Mouse (Mus musculus): ENCODE data around the gene Nags. TPM values are rescaled to one million over a fixed set of nuclear protein-coding genes. Genes with fewer than 3 reads are reported as not detected.

Nags gene
- polyA plus RNA-seq, 1 experiment = 87.7 TPM

- TF ChIP-seq POLR2A (IDR thresholded peaks at IDR 0.05; ENCODE audit: low read depth, low read length) = no peak
- TF ChIP-seq CTCF (IDR thresholded peaks at IDR 0.05; ENCODE audit: extremely low read depth, insufficient read length, insufficient replicate concordance, low read depth, low read length) = no peak
- no peaks in the 10 kb centered on the region for H3K36me3 ChIP-seq (ENCODE audit: control insufficient read depth, insufficient read depth, low read length)
- 3% methylated on average over 21 of the region's 21 CpGs for WGBS
- H3K4me1 ChIP-seq (ENCODE audit: control insufficient read depth, insufficient read depth, insufficient read length, low read length) = 0 out of 2 replicates have a peak, but pooled peaks cover 2% of the 10 kb centered on the region
- H3K27me3 ChIP-seq (ENCODE audit: control insufficient read depth, insufficient read depth, low read length) = peaks cover 30% of the 10 kb centered on the region
- no peak overlapping the region for H3K4me3 ChIP-seq (ENCODE audit: low read depth, low read length)
- H3K27ac ChIP-seq (ENCODE audit: insufficient read depth, low read depth, low read length) = no peak overlapping the region
These were observed 38.4 kb upstream of the Nags start for GRCm38 (mm10) chr11:102106911-102107310.

GRCm38 (mm10) chr11:102107732-102108131 is 37.6 kb upstream of the Nags start, which contains the start of gene Pyy:
Gene Pyy, minus strand, starts transcription at chr11:102107832.
- H3K4me1 ChIP-seq (ENCODE audit: control insufficient read depth, insufficient read depth, insufficient read length, low read length) = 0 out of 2 replicates have a peak, but pooled peaks cover 2% of the 10 kb centered on the region
- 13% methylated on average over 9 of the region's 9 CpGs for WGBS
- H3K36me3 ChIP-seq (ENCODE audit: control insufficient read depth, insufficient read depth, low read length) = no peaks in the 10 kb centered on the region
- no peak within 1 kb of the TSS for H3K27ac ChIP-seq (ENCODE audit: insufficient read depth, low read depth, low read length)
- peaks cover 30% of the 10 kb centered on the region for H3K27me3 ChIP-seq (ENCODE audit: control insufficient read depth, insufficient read depth, low read length)
- H3K4me3 ChIP-seq (ENCODE audit: low read depth, low read length) = no peak within 1 kb of the TSS
- TF ChIP-seq CTCF (IDR thresholded peaks at IDR 0.05; ENCODE audit: extremely low read depth, insufficient read length, insufficient replicate concordance, low read depth, low read length) (no peak), POLR2A (IDR thresholded peaks at IDR 0.05; ENCODE audit: low read depth, low read length) (no peak)

GRCm38 (mm10) chr11:102111576-102111975 is 33.7 kb upstream of the Nags start:
- no peaks in the 10 kb centered on the region for H3K36me3 ChIP-seq (ENCODE audit: control insufficient read depth, insufficient read depth, low read length)
- 27% methylated on average over 5 of the region's 5 CpGs for WGBS
- no peak overlapping the region for H3K27ac ChIP-seq (ENCODE audit: insufficient read depth, low read depth, low read length)
- H3K4me3 ChIP-seq (ENCODE audit: low read depth, low read length) = no peak overlapping the region
- peaks cover 6% of the 10 kb centered on the region; the same call in 1 of the 2 replicates for H3K4me1 ChIP-seq (ENCODE audit: control insufficient read depth, insufficient read depth, insufficient read length, low read length)
- H3K27me3 ChIP-seq (ENCODE audit: control insufficient read depth, insufficient read depth, low read length) = peaks cover 18% of the 10 kb centered on the region
- TF ChIP-seq POLR2A (IDR thresholded peaks at IDR 0.05; ENCODE audit: low read depth, low read length) (no peak), CTCF (IDR thresholded peaks at IDR 0.05; ENCODE audit: extremely low read depth, insufficient read length, insufficient replicate concordance, low read depth, low read length) (no peak)

- Histone ChIP-seq H3K4me3 (ENCODE audit: low read depth, low read length) (no peak overlapping the region), H3K27ac (ENCODE audit: insufficient read depth, low read depth, low read length) (no peak overlapping the region), H3K4me1 (ENCODE audit: control insufficient read depth, insufficient read depth, insufficient read length, low read length) (peaks cover 4% of the 10 kb centered on the region; the same call in 1 of the 2 replicates), H3K27me3 (ENCODE audit: control insufficient read depth, insufficient read depth, low read length) (no peaks in the 10 kb centered on the region), H3K36me3 (ENCODE audit: control insufficient read depth, insufficient read depth, low read length) (no peaks in the 10 kb centered on the region)
- WGBS = 24% methylated on average over 8 of the region's 8 CpGs
- no peak for TF ChIP-seq POLR2A (IDR thresholded peaks at IDR 0.05; ENCODE audit: low read depth, low read length)
- no peak for TF ChIP-seq CTCF (IDR thresholded peaks at IDR 0.05; ENCODE audit: extremely low read depth, insufficient read length, insufficient replicate concordance, low read depth, low read length)
These were observed 29.1 kb upstream of the Nags start for GRCm38 (mm10) chr11:102116241-102116640.

GRCm38 (mm10) chr11:102117386-102117785 is 27.9 kb upstream of the Nags start:
- Histone ChIP-seq H3K27me3 (ENCODE audit: control insufficient read depth, insufficient read depth, low read length) (no peaks in the 10 kb centered on the region), H3K27ac (ENCODE audit: insufficient read depth, low read depth, low read length) (no peak overlapping the region), H3K4me1 (ENCODE audit: control insufficient read depth, insufficient read depth, insufficient read length, low read length) (peaks cover 4% of the 10 kb centered on the region; the same call in 1 of the 2 replicates), H3K36me3 (ENCODE audit: control insufficient read depth, insufficient read depth, low read length) (no peaks in the 10 kb centered on the region), H3K4me3 (ENCODE audit: low read depth, low read length) (no peak overlapping the region)
- 56% methylated on average over 6 of the region's 6 CpGs for WGBS
- TF ChIP-seq CTCF (IDR thresholded peaks at IDR 0.05; ENCODE audit: extremely low read depth, insufficient read length, insufficient replicate concordance, low read depth, low read length) = no peak
- TF ChIP-seq POLR2A (IDR thresholded peaks at IDR 0.05; ENCODE audit: low read depth, low read length) = no peak

- Histone ChIP-seq H3K4me1 (ENCODE audit: control insufficient read depth, insufficient read depth, insufficient read length, low read length) (peaks cover 3% of the 10 kb centered on the region), H3K27me3 (ENCODE audit: control insufficient read depth, insufficient read depth, low read length) (no peaks in the 10 kb centered on the region), H3K27ac (ENCODE audit: insufficient read depth, low read depth, low read length) (no peak overlapping the region), H3K36me3 (ENCODE audit: control insufficient read depth, insufficient read depth, low read length) (no peaks in the 10 kb centered on the region), H3K4me3 (ENCODE audit: low read depth, low read length) (no peak overlapping the region)
- TF ChIP-seq CTCF (IDR thresholded peaks at IDR 0.05; ENCODE audit: extremely low read depth, insufficient read length, insufficient replicate concordance, low read depth, low read length) (no peak), POLR2A (IDR thresholded peaks at IDR 0.05; ENCODE audit: low read depth, low read length) (no peak)
- WGBS = 28% methylated on average over 4 of the region's 4 CpGs
These were observed 10.8 kb upstream of the Nags start for GRCm38 (mm10) chr11:102134516-102134915.

- Histone ChIP-seq H3K4me1 (ENCODE audit: control insufficient read depth, insufficient read depth, insufficient read length, low read length) (peaks cover 3% of the 10 kb centered on the region), H3K36me3 (ENCODE audit: control insufficient read depth, insufficient read depth, low read length) (no peaks in the 10 kb centered on the region), H3K4me3 (ENCODE audit: low read depth, low read length) (no peak overlapping the region), H3K27me3 (ENCODE audit: control insufficient read depth, insufficient read depth, low read length) (no peaks in the 10 kb centered on the region), H3K27ac (ENCODE audit: insufficient read depth, low read depth, low read length) (no peak overlapping the region)
- WGBS = 40% methylated on average over 13 of the region's 13 CpGs
- TF ChIP-seq CTCF (IDR thresholded peaks at IDR 0.05; ENCODE audit: extremely low read depth, insufficient read length, insufficient replicate concordance, low read depth, low read length) (no peak), POLR2A (IDR thresholded peaks at IDR 0.05; ENCODE audit: low read depth, low read length) (no peak)
These were observed 7.5 kb upstream of the Nags start for GRCm38 (mm10) chr11:102137625-102138446.

All from small intestine, adult 2 months (tissue).